Mouse (Mus musculus): ENCODE measurements around the gene St7.

DNA sequence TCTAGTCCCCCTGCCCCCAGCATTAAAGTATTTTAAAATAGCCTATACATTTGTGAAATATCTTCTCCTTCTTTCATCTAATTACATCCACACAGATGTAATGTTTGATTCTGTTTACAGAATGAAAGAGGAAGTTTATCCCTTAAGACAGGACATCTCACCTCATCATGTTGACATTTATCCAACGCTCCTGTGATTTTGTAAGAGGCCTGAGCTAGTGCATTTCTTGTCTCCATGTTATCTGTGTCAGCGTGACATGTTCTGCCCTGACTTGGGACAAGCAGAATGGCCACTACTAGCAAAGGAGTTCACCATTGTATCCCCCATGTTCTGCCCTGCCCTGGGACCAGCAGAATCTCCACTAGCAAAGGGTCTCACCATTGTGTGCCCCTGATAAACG is 270.7 kb downstream of the St7 start:
- TF ChIP-seq POLR2A (IDR thresholded peaks at IDR 0.05; ENCODE audit: borderline replicate concordance, control insufficient read depth, low read depth, low read length): no peak
- no peak for TF ChIP-seq CTCF (IDR thresholded peaks at IDR 0.05; ENCODE audit: control insufficient read depth, insufficient read depth, low read length)
